Mouse (Mus musculus): ENCODE results near the gene Eif4e. TPM values are rescaled to one million over a fixed set of nuclear protein-coding genes. Genes with fewer than 3 reads are reported as not detected.

The Eif4e gene
- total RNA-seq, 4 experiments from 2014 or later = 167 to 181 (median 177) TPM

DNA sequence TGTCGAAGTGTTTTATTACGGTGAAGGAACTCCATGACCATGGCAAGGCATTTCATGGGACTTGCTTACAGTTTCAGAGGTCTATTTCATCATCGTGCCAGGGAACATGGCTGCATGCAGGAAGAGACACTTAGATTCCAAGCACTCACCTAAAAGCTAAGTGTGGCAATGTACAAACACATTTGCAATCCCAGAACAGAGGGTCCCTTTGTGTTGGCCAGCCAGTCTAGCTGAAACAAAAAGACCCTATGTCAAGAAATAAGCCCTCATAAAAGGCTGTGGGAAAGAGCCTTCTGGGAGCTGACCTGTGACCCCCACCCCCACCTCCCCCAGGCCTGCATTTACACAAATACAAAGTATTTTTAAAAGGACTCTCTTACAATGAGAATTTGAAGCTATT, 34.9 kb downstream of the Eif4e start:
- no peak for DNase-seq (ENCODE audit: low spot score in 2 of 2)

DNA sequence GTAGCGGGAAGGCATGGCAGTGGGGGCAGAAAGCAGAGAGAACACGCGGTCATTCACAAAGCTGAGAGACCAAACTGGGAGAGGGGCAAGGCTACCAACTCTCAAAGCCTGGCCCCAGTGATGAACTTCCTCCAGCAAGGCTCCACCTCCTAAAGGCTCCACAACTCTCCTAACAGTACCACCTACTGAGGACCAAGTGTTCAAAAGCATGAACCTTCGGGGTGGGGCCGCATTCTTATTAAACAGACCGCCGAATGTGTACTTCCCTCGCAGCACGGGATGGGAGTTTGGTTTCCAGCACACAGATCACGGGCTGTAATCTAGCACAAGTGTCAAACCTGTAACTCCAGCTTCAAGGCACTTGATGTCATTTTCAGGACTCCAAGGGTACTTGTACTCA, 52.9 kb downstream of the Eif4e start:
- DNase-seq (ENCODE audit: low spot score in 2 of 2) = no peak

DNA sequence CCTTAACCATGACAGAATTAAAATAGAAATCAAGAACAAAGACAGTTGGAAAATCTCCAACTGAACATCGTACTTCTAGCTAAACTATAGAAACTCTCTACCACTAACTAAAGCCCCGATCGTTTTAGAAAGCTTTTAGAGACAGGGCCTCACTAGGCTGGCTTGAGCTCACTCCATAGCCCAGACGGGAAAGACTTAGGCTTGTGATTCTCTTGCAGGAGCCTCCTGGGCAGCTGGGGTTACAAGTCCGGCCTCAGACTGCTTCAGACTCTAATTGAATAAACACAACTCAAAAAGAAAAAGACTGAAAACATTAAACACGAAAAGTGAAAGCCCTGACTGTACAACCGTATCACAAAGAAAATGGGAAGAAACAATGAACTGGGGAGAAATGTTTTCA, 60.2 kb downstream of the Eif4e start:
- no peak for DNase-seq (ENCODE audit: low spot score in 2 of 2)

DNA sequence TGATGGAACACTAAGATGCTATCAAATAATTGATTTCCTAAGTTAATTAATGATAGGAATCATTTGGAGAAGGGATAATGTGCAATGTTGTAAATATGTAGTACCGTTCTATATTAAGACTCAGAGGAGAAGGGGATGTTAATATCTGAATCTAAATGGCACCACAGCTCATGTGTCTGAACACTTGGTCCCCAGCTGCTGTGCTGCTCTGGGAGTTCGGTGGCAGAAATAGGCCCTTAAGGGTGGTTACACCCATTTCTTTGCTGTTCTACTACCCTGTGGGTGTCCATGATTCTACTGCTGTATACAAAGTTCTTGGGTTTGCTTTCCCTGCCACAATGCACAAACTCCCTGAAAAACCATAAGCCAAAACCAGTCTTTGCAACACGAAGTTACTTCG, 61.2 kb downstream of the Eif4e start:
- DNase-seq (ENCODE audit: low spot score in 2 of 2) = no peak

DNA sequence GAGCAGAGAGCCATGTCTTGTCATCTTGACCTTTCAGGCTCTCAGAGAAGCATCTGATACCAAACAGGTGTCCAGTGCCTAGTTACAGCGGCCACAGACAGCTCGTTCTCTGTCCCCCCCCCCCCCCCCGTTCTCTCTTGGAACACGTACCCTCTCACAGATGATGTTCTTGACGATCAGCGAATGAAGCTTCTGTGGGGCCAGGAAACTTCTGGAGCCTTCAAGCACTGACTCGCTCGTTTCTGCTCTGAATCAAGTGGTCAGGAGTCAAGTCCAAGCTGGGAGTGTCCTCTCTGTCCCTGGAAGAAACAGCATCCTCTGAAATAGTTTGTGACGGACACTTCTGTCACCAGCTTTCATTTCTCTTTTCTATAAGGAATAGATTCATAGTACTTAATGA, 62.0 kb downstream of the Eif4e start:
- DNase-seq (ENCODE audit: low spot score in 2 of 2) = no peak

DNA sequence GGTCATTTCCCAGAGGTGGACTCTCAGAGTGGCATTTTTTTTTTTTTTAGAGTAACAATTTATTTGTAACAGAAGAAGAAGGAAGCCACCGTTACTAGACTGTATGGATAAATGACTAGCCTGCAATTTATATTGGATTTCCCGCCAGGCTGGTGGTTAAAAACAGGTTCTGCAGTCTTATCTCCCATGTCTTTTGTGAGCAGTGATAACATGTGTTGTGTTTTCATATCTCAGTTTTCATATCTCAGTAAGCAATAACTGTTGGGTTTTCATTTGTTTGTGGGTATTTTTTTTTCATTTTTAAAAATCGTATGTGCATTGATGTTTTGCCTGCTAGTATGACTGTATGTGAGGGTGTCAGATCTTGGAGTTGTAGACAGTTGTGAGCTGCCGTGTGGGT, 65.0 kb downstream of the Eif4e start:
- no peak for DNase-seq (ENCODE audit: low spot score in 2 of 2)

DNA sequence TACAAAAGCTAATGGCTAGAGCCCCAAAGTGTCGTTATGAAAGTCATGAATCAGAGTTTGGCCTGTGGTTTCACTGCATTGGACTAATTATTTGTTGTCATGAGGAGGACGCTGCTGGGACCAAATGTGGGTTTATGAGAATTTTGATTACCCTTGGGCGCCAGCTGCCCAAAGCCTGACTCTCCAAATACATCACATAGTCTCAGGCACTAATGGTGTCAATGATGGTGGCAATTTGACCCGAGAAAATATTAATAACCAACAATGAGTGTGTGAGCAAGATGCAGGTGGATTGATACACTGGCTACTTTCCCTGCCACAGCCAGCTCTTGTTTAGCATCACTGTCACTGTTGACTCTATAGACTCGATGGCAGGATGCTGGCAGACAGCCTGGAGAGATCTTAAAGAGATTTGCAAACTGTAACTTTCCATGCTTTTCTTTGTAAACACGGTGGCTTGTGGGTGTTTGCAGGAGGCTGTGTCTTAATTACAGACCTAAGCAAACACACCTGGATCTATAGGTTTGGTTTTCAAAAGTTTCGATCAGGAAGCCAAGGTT, 65.9 kb downstream of the Eif4e start:
- no peak for DNase-seq (ENCODE audit: low spot score in 2 of 2)

DNA sequence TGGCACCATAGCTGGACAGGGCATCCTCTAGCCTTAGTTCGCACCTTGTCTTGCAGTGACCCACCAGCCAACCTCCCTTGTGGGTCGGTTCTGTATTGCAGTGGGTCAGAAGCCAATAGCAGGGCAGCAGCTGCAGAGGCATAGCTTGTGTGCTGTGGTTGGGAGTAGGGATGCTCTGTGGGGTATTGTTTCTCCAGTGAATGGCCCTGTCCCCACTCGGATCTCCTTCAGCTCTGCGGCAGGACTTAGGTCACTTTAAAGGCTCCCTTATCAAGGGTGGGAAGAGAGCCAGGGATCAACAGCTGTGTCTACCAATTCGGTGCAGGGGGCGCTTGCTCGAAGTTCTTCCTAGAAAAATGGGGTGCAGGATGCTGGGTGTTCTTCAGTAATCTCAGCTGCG, 67.2 kb downstream of the Eif4e start:
- peak; percentile 23 to 52 for DNase-seq (ENCODE audit: low spot score in 2 of 2)

DNA sequence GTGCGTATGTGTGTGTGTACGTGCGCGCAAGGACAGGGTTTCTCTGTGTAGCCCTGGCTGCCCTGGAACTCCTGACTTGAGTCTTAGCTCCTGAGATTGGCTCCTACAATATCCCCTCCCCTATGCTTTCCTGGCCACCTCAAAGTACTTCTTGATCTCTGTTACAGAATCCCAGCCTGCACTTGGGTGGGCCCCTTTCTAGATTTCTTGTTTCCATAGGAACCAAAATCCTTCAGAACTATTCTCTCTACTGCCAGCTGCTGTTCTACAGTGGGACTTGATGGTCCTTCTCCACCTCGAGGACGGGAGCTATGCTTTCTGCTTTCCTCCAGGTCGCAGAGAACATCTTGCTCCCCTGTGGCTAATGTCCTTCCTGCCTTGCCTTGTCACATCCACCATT, 67.9 kb downstream of the Eif4e start:
- no peak for DNase-seq (ENCODE audit: low spot score in 2 of 2)

DNA sequence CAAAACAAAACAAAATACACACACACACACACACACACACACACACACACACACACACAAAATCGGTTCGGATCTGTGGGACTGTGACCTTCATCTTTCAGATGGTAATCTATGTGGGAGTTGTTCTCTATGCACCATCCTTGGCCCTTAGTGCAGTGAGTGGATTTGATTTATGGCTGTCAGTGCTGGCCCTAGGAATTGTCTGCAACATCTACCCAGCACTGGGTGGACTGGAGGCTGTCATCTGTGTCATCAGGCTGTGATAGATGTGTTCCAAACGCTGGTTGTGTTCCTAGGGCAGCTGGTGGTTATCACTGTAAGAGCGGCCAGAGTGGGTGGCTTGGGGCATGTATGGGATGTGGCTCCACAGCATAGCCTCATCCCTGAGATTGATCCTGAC, 75.1 kb downstream of the Eif4e start:
- no peak for DNase-seq (ENCODE audit: low spot score in 2 of 2)

DNA sequence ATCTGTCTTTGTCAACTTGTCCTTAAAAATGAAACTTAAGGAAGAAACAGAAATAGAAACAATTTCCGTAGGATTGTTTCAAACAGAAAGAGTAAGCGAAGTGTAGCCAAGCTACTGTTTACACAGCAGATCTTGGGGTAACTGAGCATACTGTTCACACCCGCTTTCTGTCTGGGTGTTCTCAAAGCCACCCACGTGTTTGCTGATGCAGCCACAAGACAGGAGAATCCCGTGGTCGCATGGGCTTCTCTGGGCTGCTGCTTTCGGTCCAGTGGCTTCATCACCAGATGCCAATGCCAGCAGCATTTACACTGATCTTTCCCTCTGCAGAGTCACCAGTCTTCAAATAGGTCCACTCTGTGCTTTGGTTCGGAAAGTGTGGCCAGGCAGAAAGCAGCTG, 79.2 kb downstream of the Eif4e start:
- no peak for DNase-seq (ENCODE audit: low spot score in 2 of 2)

DNA sequence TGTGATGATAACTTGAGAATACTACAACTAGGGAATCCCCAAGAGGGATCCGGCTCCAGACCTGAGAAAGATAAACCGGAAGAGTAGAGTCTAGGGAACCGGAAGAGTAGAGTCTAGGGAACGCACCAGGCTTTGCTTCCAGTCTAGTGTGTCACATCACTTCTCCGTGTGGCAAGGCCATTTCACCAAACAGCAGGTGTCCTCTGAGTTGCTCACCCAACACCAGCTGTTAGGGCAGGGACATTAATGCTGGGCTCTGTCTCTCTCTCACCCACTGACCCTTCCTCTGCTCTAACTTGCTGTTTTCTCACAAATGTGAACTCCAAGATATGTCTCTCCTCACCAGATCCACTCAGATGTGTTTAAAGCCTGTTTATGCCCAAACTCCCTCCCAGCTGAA, 82.7 kb downstream of the Eif4e start:
- no peak for DNase-seq (ENCODE audit: low spot score in 2 of 2)

Small RNAs within 50 kb of the gene (microRNA-seq; reads per million reads assigned to microRNA genes)
- gene Mir1956 = 0 to 0.76 reads per million in 2 experiments

Other genes with a start within 250 kb of the Eif4e start
- not detected for gene Adh6a, start 212.9 kb upstream of the Eif4e start, total RNA-seq (2022)
- gene Adh6b, start 184.4 kb upstream of the Eif4e start, total RNA-seq (2022) = not detected
- gene Adh4, start 110.7 kb upstream of the Eif4e start, total RNA-seq (2022) = not detected
- gene Adh5, start 83.1 kb upstream of the Eif4e start, total RNA-seq (2022) = 10 to 100 TPM; 63.2 to 74.4 (median 69.9) TPM
- 10 to 100 TPM; 46.0 to 50.2 (median 47.7) TPM for gene Metap1, start 36.7 kb upstream of the Eif4e start, total RNA-seq (2022)
- gene Tspan5, start 216.0 kb downstream of the Eif4e start, total RNA-seq (2022) = 100 to 1,000 TPM; 171 to 214 (median 184) TPM